Mouse (Mus musculus): Measurements from ENCODE around the gene Myo3b. TPM values are rescaled to one million over a fixed set of nuclear protein-coding genes. Genes with fewer than 3 reads are reported as not detected.

The Myo3b gene
- polyA plus RNA-seq, 1 experiment from 2014 or later: 0.39 TPM

- H3K27ac ChIP-seq (ENCODE audit: low read depth, low read length): no peak overlapping the region
- no peak overlapping the region for H3K9ac ChIP-seq (ENCODE audit: low read depth, low read length)
- H3K9me3 ChIP-seq (ENCODE audit: control insufficient read depth, low read length): no peaks in the 10 kb centered on the region
- no peak overlapping the region for H3K4me3 ChIP-seq (ENCODE audit: low read length)
- H3K27me3 ChIP-seq (replicated peaks; ENCODE audit: control insufficient read depth, insufficient read depth, low read length): no peaks in the 10 kb centered on the region
- 0 out of 2 replicates have a peak, but pooled peaks cover 7% of the 10 kb centered on the region for H3K4me1 ChIP-seq (ENCODE audit: control insufficient read depth, insufficient read depth, low read depth, low read length)
- no peak overlapping the region for H3K4me2 ChIP-seq (ENCODE audit: low read length)
- ATAC-seq: no peak
- 64% methylated on average over 7 of the region's 7 CpGs for WGBS
- H3K36me3 ChIP-seq (ENCODE audit: control insufficient read depth, insufficient read depth, low read length): no peaks in the 10 kb centered on the region
Measured at GRCm38 (mm10) chr2:70339061-70339460, 300.1 kb downstream of the Myo3b start.

DNA sequence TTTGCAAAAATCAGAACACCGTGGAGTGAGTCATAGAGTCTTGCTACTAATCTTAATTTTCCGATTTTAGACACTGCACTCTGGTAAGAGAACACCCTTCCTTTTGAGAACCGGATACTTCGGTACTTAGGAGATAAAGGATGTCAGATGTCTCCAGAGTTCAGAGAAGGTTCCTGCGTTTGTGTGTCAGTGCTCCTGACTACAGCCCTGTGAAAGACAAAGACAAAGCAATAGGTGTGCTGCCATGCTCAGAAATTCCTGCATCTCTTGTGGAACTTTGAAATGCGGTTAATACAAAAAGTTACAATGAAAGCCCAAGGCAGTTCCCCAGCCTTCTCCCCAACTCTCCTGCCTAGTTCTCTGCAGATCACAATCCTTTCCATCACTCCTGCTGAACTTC lies 300.6 kb downstream of the Myo3b start:
- Histone ChIP-seq H3K4me2 (ENCODE audit: low read length) (no peak overlapping the region), H3K4me3 (ENCODE audit: low read length) (no peak overlapping the region), H3K4me1 (ENCODE audit: control insufficient read depth, insufficient read depth, low read depth, low read length) (0 out of 2 replicates have a peak, but pooled peaks cover 7% of the 10 kb centered on the region), H3K27me3 (replicated peaks; ENCODE audit: control insufficient read depth, insufficient read depth, low read length) (no peaks in the 10 kb centered on the region), H3K27ac (ENCODE audit: low read depth, low read length) (no peak overlapping the region), H3K9ac (ENCODE audit: low read depth, low read length) (no peak overlapping the region), H3K9me3 (ENCODE audit: control insufficient read depth, low read length) (no peaks in the 10 kb centered on the region), H3K36me3 (ENCODE audit: control insufficient read depth, insufficient read depth, low read length) (no peaks in the 10 kb centered on the region)
- no peak for ATAC-seq
- 67% methylated on average over 6 of the region's 6 CpGs for WGBS

- no peak overlapping the region for H3K9ac ChIP-seq (ENCODE audit: low read depth, low read length)
- ATAC-seq: no peak
- H3K36me3 ChIP-seq (ENCODE audit: control insufficient read depth, insufficient read depth, low read length): no peaks in the 10 kb centered on the region
- no peaks in the 10 kb centered on the region for H3K9me3 ChIP-seq (ENCODE audit: control insufficient read depth, low read length)
- no peak overlapping the region for H3K4me3 ChIP-seq (ENCODE audit: low read length)
- H3K4me1 ChIP-seq (ENCODE audit: control insufficient read depth, insufficient read depth, low read depth, low read length): 0 out of 2 replicates have a peak, but pooled peaks cover 7% of the 10 kb centered on the region
- no peaks in the 10 kb centered on the region for H3K27me3 ChIP-seq (replicated peaks; ENCODE audit: control insufficient read depth, insufficient read depth, low read length)
- no peak overlapping the region for H3K4me2 ChIP-seq (ENCODE audit: low read length)
- no peak overlapping the region for H3K27ac ChIP-seq (ENCODE audit: low read depth, low read length)
- 87% methylated on average over 8 of the region's 8 CpGs for whole genome bisulfite sequencing
Measured at GRCm38 (mm10) chr2:70340224-70340623, 301.3 kb downstream of the Myo3b start.

- Histone ChIP-seq H3K27ac (ENCODE audit: low read depth, low read length) (peak overlapping the region; percentile 30; the same call in 1 of the 2 replicates), H3K27me3 (replicated peaks; ENCODE audit: control insufficient read depth, insufficient read depth, low read length) (no peaks in the 10 kb centered on the region), H3K9me3 (ENCODE audit: control insufficient read depth, low read length) (no peaks in the 10 kb centered on the region), H3K9ac (ENCODE audit: low read depth, low read length) (no peak overlapping the region), H3K4me3 (ENCODE audit: low read length) (no peak overlapping the region), H3K4me2 (ENCODE audit: low read length) (no peak overlapping the region), H3K4me1 (ENCODE audit: control insufficient read depth, insufficient read depth, low read depth, low read length) (no peaks in the 10 kb centered on the region), H3K36me3 (ENCODE audit: control insufficient read depth, insufficient read depth, low read length) (no peaks in the 10 kb centered on the region)
- 61% methylated on average over 8 of the region's 8 CpGs for WGBS
- ATAC-seq: peak; percentile 80
Measured at GRCm38 (mm10) chr2:70345126-70345525, 306.2 kb downstream of the Myo3b start.

- ATAC-seq: no peak
- Histone ChIP-seq H3K4me1 (ENCODE audit: control insufficient read depth, insufficient read depth, low read depth, low read length) (no peaks in the 10 kb centered on the region), H3K9me3 (ENCODE audit: control insufficient read depth, low read length) (no peaks in the 10 kb centered on the region), H3K4me3 (ENCODE audit: low read length) (no peak overlapping the region), H3K36me3 (ENCODE audit: control insufficient read depth, insufficient read depth, low read length) (no peaks in the 10 kb centered on the region), H3K9ac (ENCODE audit: low read depth, low read length) (no peak overlapping the region), H3K4me2 (ENCODE audit: low read length) (no peak overlapping the region), H3K27ac (ENCODE audit: low read depth, low read length) (no peak overlapping the region), H3K27me3 (replicated peaks; ENCODE audit: control insufficient read depth, insufficient read depth, low read length) (no peaks in the 10 kb centered on the region)
- WGBS: 19% methylated on average over 1 of the region's 1 CpGs
Measured at GRCm38 (mm10) chr2:70347511-70347910, 308.6 kb downstream of the Myo3b start.

DNA sequence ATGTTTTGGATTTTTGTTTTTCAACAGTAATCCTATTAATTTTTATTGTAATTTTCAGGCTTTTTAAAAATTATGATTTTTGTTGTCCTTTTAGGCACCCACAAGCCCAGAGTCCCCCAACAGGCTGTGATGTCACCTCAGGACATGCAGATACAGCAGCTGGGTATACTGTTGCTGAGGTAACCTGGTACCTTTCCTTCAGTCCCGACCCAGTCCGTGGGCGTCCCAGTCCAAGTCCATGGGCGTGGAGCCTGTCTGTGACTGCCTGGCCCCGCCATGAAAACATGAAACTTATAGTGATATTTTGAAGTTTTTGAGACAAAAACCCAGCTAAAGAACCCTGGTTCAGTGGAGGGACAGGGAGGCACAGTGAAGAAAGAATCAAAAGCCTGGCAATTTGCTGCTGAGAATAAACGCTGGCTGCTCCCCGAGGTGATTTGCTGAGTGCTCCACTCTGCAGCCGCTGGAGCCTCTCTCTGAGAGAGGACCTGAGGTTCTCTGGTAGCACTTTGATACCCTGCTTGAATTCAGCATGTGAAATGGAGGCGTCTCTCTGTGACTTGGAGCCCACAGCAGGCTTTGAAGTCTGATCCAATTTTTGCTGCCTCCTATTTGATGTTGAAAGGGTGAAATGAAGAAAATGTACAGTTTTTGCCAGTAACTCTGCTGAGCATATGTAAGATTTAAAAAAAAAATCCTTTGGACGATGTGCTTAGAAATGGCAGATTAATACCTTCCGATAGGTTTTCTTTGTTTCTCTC lies 310.0 kb downstream of the Myo3b start:
- no peak for ATAC-seq
- 66% methylated on average over 11 of the region's 11 CpGs for WGBS
- H3K36me3 ChIP-seq (ENCODE audit: control insufficient read depth, insufficient read depth, low read length): no peaks in the 10 kb centered on the region

DNA sequence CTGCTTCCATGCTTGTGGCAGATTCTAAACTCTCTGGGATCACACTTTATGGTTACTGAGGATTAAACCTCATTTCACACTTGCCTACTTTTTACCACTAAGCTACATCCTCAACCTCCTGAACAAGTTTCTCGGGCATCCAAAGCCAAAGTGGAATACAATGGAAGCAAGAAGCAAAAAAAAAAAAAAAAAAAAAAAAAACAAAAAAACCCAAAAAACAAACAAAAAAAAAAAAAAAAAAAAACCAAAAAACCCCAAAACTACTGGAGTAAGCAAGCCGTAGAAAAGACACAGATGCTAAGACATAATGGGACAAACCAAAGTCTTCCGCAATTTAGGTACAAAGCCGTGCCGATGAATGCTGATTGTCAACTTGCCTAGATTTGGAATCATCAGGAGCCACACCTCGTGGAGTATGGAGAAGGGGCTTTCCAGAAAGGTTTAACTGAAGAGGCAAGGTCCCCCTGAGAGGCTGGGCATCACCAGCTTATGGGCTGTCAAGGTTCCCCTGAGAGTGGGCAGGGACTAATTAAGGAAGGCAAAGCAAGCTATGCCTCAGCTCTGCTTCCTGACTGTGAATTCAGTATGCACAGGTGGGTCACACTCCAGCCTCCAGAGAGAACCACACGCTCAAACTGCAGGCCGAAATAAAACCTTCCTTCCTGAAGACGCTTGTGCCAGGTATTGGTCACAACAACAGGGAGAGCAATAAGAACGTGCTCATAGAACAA lies 313.7 kb downstream of the Myo3b start:
- 84% methylated on average over 10 of the region's 10 CpGs for WGBS

More for the DNA sequence above, 310.0 kb downstream of the Myo3b start:
- no peaks in the 10 kb centered on the region for H3K9me3 ChIP-seq (ENCODE audit: control insufficient read depth, low read length)
- no peaks in the 10 kb centered on the region for H3K4me1 ChIP-seq (ENCODE audit: control insufficient read depth, insufficient read depth, low read depth, low read length)
- H3K4me2 ChIP-seq (ENCODE audit: low read length): no peak overlapping the region
- no peak overlapping the region for H3K4me3 ChIP-seq (ENCODE audit: low read length)
- no peaks in the 10 kb centered on the region for H3K27me3 ChIP-seq (replicated peaks; ENCODE audit: control insufficient read depth, insufficient read depth, low read length)
- H3K9ac ChIP-seq (ENCODE audit: low read depth, low read length): 0 out of 2 replicates have a peak overlapping the region, but pooled peaks have one; percentile 19
- no peak overlapping the region for H3K27ac ChIP-seq (ENCODE audit: low read depth, low read length)

GRCm38 (mm10) chr2:70354056-70354455 lies 315.1 kb downstream of the Myo3b start:
- Histone ChIP-seq H3K9ac (ENCODE audit: low read depth, low read length) (no peak overlapping the region), H3K4me2 (ENCODE audit: low read length) (no peak overlapping the region), H3K4me1 (ENCODE audit: control insufficient read depth, insufficient read depth, low read depth, low read length) (no peaks in the 10 kb centered on the region), H3K27ac (ENCODE audit: low read depth, low read length) (no peak overlapping the region), H3K4me3 (ENCODE audit: low read length) (no peak overlapping the region), H3K27me3 (replicated peaks; ENCODE audit: control insufficient read depth, insufficient read depth, low read length) (no peaks in the 10 kb centered on the region), H3K36me3 (ENCODE audit: control insufficient read depth, insufficient read depth, low read length) (no peaks in the 10 kb centered on the region), H3K9me3 (ENCODE audit: control insufficient read depth, low read length) (no peaks in the 10 kb centered on the region)
- WGBS: 86% methylated on average over 4 of the region's 4 CpGs
- no peak for ATAC-seq

More for the DNA sequence above, 313.7 kb downstream of the Myo3b start:
- no peak for ATAC-seq
- H3K4me3 ChIP-seq (ENCODE audit: low read length): no peak overlapping the region
- no peak overlapping the region for H3K4me2 ChIP-seq (ENCODE audit: low read length)
- no peak overlapping the region for H3K27ac ChIP-seq (ENCODE audit: low read depth, low read length)
- H3K9ac ChIP-seq (ENCODE audit: low read depth, low read length): no peak overlapping the region
- no peaks in the 10 kb centered on the region for H3K4me1 ChIP-seq (ENCODE audit: control insufficient read depth, insufficient read depth, low read depth, low read length)
- H3K36me3 ChIP-seq (ENCODE audit: control insufficient read depth, insufficient read depth, low read length): no peaks in the 10 kb centered on the region
- no peaks in the 10 kb centered on the region for H3K27me3 ChIP-seq (replicated peaks; ENCODE audit: control insufficient read depth, insufficient read depth, low read length)
- H3K9me3 ChIP-seq (ENCODE audit: control insufficient read depth, low read length): no peaks in the 10 kb centered on the region

DNA sequence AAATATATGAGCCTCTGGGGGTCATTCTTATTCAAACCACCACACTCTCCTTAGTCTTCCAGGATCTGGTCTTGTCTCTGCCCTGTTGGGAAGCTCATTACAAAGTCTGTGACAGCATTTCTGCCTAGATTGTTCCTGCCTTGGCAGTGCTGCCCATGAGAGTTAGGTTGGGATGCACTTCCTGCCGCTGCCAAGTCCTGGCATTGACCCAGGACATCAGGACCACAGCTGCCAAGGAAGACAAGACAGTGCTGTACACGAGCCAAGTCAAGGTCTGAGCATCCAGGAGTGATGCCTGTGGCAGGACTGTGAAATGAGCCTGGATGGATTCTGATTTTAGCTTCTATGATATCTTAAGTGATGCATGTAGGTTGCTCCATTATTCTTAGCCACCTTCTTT lies 316.1 kb downstream of the Myo3b start:
- no peak for ATAC-seq
- Histone ChIP-seq H3K4me3 (ENCODE audit: low read length) (no peak overlapping the region), H3K9ac (ENCODE audit: low read depth, low read length) (no peak overlapping the region), H3K36me3 (ENCODE audit: control insufficient read depth, insufficient read depth, low read length) (no peaks in the 10 kb centered on the region), H3K4me1 (ENCODE audit: control insufficient read depth, insufficient read depth, low read depth, low read length) (no peaks in the 10 kb centered on the region), H3K27me3 (replicated peaks; ENCODE audit: control insufficient read depth, insufficient read depth, low read length) (no peaks in the 10 kb centered on the region), H3K9me3 (ENCODE audit: control insufficient read depth, low read length) (no peaks in the 10 kb centered on the region), H3K27ac (ENCODE audit: low read depth, low read length) (no peak overlapping the region), H3K4me2 (ENCODE audit: low read length) (no peak overlapping the region)
- WGBS: 56% methylated on average over 2 of the region's 2 CpGs
